Mouse (Mus musculus) left cerebral cortex, postnatal 36 days (tissue): ENCODE results near the gene Wfdc21. TPM values are rescaled to one million over a fixed set of nuclear protein-coding genes. Genes with fewer than 3 reads are reported as not detected.
A peak's percentile ranks its signal among the peaks of the same experiment; 100 is the strongest.

ENCODE experiments used
- DNase-seq, 2 experiments: peaks; one replicate each; pipeline ENCODE4 v3.0.0; 2021 to 2022; ENCODE audit warnings: low spot score in 2 of 2, mixed read lengths in 1 of 2
- intact Hi-C: fragments of 180-260 bp; cut with DNase I; formaldehyde crosslinking; loops from one replicate; pipeline ENCODE4 v1.15.1; 2025
- total RNA-seq, 2 experiments: library from RNA; stranded (reverse); gene quantifications; 2 replicates each; pipeline ENCODE4 v1.2.3; 2021

Wfdc21 gene
- total RNA-seq: not detected

DNA sequence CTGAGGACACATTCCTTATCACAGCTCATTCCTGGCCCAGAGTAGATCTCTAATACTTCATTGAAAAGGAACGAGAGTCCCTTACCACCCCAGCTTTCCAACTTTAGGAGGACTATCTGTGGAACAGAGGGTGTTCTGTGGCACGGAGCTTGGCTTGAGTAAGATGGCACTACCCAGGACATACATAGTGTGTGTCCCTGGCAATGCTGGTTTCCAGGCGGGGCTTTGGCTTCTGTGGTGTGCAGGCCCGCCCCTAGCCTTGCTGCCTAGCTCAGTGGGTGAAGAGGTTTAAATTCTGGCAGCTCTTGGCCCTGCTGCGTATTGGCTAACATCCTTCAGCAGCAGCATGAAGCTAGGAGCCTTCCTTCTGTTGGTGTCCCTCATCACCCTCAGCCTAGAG is at the start of gene Wfdc21:
Gene Wfdc21, plus strand, starts transcription at position 260 of the 400 bp plus-strand sequence.
- intact Hi-C loops: no loop called here
- no peak for DNase-seq

DNA sequence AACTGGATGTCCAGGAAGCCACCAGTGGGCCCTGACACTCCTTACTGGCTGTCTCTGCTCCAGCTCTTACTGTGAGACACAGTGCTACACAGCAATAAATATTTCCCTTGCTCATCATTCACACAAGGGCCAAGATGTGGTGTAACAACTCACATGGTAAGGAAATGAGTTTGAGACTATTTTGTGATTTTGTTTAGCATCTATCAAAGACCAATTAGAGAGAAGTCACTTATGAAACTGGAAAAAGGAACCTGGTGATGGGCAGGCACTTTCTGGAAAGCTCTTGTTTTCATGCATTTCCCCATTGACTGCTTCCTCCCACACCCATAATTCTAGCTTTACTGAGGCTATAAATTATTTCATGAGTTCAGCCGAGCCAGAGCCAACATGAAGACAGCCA is 43.0 kb upstream of the Wfdc21 start, which contains the start of gene Wfdc17:
Gene Wfdc17, plus strand, starts transcription at position 287 of the 400 bp plus-strand sequence.
- DNase-seq: no peak
- intact Hi-C loops: loop anchor here (1.0 kb wide), 1 partner anchor 16 kb away; no protein-coding TSS in a partner anchor

DNA sequence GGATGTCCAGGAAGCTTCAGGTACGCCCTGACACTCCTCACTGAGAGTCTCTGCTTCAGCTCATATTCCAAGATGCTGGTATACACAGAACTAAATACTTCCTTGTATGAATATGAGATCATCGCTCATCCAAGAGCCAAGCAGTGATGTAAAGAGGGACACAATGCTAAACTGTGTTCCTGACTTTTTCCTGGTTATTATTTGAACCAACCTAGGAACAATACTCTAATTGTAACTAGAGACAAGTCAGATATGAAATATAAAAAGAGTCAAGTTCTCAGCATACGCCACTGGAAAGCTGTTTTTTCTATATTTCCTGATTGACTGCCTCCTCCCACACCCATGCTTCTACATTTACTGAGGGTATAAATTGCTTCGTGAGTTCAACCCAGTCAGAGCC is 38.0 kb upstream of the Wfdc21 start, which contains the start of gene Wfdc18:
Gene Wfdc18, plus strand, starts transcription at position 301 of the 400 bp plus-strand sequence.
- intact Hi-C loops: loop anchor here (1.0 kb wide), 1 partner anchor 21 kb away; no protein-coding TSS in a partner anchor
- no peak for DNase-seq

DNA sequence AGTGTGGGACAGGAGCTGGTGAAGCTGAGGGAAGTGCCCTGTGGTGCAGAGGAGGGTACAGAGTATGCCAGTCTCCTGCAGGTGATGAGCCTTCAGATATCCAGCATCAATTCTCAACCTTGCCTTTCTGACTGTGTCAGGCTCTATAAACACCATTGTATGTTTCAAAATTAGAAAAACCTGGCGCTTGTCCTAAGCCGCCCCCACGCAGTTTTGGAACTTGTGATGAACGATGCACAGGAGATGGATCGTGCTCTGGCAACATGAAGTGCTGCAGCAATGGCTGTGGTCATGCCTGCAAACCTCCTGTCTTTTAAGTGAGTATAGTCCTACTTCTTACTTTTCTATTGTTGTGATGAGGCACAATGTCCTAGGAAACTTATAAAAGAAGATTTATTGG is 37.1 kb upstream of the Wfdc21 start:
- DNase-seq: peak in 1 of 2 experiments; percentile 7
- intact Hi-C loops: no loop called here

DNA sequence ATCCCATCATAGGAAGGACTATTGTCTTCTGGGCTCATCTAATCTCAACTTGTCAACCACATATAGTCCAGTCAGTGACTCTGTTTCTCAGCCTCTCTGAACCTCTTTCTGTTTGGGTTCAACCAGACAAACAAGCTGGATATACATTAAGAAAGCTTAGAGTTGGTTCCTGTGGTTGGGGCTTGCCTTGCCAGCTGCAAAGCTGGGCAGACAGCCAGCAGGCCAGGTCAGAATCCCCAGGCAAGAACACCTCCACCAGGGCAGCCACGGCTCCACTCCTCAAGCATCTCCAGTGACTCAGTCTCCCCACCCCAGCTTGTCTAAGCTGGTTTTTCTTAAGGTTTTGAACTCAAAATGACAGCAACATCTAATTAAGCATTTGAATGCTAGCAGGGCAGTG is 34.1 kb upstream of the Wfdc21 start:
- intact Hi-C loops: no loop called here
- no peak for DNase-seq

DNA sequence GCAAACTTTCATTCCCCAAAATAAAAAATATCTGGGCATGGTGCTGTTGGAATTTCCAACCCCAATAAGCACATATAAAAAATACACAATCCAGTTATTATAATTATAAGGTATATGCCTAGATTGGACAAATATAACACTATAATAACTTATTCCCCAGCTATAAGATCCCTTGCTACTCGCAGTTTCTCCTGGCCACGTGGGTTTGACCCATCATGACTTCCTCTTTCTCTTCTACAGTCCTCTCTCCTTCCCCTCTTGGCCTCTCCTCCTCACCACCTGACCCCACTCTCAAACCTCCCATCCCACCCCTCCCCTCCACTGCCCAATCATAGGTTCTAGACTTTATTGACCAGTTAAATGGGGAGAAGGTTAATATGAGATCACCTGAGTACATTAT is 32.8 kb upstream of the Wfdc21 start:
- intact Hi-C loops: no loop called here
- DNase-seq: no peak

DNA sequence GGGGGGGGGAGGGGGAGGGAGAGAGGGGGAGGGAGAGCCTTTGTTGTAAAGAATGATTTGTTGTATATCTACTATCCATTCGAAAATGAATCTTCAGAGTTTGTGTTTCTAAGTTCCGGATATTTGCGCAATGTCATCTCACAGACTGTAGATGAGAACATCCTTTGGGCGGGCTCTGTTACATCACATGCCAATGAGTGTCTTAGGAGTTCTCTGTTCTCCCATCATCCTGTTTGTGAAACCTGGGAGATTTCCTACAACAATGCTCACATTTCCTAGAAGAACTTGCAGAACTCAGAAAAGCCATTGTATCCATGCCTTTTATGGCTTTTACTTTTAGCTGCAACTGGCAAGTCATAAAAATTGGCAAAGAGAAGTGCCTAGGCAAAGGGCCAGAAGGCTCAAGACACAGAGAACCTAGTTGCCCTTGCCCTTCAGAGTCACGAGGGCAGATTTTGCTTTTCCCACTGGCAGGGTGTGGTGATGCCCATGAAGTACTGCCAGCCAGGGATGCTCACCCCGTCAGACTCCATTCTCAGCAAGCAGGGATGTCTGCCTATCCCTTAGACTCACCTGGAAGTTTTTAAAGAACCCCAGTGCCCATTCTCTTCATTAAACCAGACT is 29.6 kb upstream of the Wfdc21 start:
- intact Hi-C loops: no loop called here
- no peak for DNase-seq

DNA sequence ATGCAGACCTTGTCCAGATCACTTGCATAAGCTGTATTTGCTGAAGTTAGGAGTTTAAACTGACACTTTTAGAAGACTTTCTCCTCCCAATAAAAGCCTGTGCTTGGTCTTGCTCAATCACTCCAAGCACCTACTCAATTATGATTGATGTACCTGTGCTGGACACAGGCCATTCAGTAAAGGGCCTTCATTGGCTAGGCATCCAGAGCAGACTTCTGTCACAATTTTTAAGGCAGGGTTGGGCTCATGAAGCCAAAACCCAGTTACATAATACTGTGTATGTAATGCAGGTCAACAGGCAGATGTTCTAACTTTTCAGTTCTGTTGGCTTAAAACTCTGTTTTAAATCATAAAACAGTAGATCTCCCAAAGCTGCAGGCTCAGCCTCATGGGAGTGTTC is 26.0 kb upstream of the Wfdc21 start:
- no peak for DNase-seq
- intact Hi-C loops: no loop called here

DNA sequence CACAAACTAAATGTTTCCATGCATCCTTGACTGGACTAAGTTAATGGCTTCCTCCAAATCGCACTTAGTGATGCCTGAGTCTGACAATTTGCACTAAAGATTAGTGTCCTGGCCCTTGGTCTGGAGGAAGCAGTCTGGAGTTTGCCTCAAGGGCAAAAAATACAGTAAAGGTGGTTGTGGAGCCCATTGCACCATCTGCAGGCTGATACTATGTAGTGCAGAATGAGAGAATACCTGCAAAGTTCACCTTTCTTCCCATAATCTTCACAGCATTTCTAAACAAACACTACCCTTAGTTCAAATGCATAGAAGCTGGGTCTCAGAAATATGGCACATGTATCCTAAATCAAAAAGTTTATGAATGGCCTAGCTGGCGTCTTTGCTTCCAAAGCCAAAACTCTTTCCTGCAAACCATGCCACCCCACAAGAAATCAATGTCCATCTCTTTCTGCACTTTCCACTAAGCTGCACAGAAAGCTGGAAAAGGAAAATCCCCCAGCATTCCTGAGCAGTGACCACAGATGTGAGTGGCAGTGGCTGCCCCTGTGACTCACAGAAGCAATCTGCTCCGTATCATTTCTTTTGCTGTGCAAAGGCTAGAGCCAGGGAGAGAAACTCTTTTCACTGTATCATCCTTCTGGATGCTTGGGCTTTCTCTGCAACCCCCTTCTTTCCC is 17.8 kb upstream of the Wfdc21 start:
- intact Hi-C loops: no loop called here
- DNase-seq: no peak

DNA sequence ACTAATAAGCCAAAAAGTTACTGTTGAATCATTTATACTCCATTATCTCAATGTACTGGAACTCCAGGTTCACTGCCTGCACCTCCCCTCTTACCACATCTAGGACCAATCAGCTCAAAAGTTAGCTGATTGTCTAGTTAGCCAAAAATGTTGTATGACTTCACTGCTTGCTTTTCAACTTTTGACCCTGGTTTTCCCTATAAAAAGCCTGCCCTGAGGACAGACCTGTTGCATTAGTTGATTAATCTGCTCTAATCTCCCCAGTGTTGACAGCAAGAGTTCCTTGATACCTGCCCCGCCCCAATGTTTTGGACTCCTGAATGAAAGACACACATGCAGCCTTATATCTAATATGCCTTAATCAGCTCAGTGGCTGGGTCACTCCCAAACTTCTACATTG is 15.6 kb upstream of the Wfdc21 start:
- intact Hi-C loops: no loop called here
- DNase-seq: no peak

DNA sequence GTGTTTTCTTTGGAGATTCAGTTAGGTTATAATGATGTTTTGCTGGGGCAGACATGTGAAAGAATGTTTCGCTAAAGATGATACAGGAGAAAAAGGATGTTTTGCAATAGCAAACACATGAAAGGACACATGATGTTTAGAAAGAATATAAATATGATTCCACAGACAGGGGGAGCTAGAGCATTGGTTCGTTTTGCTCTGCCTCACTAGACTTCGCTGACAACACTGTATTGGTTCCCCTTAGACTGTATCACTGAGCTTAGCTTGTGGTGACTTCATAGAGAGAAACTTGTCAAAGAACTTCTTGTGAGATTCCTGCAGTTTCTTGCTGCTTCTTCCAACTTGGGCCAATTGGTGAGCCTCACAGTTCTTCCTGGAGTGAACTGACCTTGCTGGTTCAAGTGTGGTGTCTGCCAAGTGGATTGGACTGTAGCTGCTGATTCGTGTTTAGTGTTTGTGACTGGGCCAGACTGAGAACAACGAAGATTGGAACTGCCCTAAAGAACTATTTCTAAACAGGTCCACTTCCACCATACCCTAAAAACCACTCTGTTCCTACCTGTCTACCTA is 13.6 kb upstream of the Wfdc21 start:
- intact Hi-C loops: no loop called here
- no peak for DNase-seq

DNA sequence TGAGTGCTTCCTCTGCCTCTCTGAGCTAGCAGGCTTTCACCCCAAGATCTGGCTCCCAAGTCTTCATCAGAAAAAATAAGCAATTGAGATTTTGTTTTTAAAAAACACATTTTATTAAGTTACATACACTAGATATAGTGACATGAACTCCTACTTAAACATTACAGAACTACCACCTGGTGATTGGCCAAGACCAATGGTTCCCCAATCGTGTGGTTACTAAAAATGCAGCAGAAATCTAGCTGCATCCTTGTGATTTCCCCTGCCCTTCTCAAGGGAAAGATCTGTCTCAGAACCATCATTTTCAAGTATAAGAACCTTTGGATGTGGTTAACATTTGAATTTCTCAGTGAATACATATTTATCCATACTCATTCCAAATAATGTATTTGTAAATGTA is 12.5 kb upstream of the Wfdc21 start:
- intact Hi-C loops: no loop called here
- DNase-seq: no peak

DNA sequence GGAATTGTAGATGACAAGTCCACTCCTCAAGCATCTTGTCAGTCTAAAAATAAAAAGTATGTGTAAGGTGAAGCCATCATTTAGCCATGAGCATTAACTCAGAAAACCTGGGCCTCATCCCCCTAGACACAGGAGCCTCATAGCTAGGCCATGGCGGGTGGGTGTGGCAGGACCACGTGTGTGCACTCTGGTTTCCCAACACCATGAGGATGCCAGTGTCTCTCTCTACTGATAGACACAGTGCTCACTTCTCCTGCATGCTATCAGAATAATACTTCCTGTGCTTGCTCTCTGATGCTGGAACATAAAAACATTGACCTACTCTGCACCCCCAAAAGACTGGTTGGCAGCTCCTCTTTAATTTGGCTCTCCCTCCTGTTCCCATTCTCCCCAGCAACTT is 10.9 kb upstream of the Wfdc21 start:
- intact Hi-C loops: loop anchor here (5.0 kb wide), 1 partner anchor 294 kb away; no protein-coding TSS in a partner anchor
- no peak for DNase-seq

DNA sequence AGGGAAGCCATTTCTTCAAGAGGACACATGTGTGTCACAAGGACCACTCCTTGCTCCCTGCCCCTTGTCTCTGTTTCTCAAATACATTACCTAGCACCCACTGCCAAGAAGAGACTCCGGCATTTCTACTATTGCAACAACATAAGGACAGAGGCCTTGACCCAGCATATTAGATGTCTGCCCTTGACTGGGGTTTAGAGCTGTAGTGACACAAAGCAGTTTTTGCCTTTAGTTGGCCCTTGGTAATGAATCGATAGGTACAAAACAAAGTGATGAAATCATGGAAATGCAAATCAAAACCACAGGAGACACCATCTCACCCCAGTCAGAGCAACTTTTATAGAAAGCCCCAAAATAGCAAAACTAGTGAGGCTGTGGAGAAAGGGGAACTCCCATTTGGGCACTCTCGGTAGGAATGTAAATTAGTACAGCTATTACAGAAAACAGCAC is 9.6 kb upstream of the Wfdc21 start:
- DNase-seq: no peak
- intact Hi-C loops: loop anchor here (5.0 kb wide), 1 partner anchor 295 kb away; no protein-coding TSS in a partner anchor

DNA sequence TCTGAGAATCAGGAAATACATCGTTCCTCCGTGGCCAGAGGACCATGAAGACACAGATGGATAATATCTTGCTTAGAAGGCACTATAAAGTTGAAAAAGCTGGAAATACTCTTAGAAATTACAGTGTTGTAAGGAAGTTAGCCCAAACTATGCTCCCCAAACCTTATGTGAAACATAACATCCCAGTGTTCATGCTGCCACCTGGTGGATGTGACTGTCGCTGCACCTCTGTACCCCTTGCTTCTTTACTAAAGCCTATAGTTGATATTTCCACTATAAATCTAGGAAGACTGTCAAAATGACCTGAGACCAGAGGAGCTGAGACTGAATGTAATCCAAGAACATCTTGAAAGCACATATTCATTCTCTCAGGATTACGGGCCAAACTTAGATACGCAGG is 7.5 kb upstream of the Wfdc21 start:
- DNase-seq: peak; percentile 66 to 77
- intact Hi-C loops: loop anchor here (2.0 to 5.0 kb wide), 2 partner anchors 182 to 297 kb away; no protein-coding TSS in a partner anchor

DNA sequence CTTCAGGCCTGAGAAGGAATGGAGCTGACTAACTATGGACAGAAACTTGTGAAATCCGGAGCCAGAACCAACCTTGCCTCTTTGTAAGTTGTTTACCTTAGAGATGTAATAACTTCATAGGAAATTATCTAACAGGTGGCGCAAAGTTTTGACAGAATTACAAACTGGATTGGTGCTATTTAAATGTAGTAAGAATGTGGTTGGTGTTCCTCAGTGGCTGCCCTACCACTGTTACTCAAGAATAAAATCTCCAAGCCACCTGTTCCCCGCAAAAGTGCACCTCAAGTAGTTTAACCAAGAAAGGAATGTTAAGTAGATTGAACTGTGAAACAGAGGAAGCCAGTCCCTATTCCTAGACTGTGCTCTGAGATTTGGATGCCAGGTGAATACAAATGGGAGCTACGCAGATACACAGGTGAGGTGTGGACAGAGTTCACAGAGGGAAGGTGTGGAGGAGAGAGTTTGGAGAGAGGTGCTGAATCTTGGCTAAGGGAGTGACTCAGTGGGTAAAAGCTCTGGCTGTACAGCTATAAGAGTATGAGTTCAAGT is 6.2 kb upstream of the Wfdc21 start:
- intact Hi-C loops: no loop called here
- DNase-seq: no peak

DNA sequence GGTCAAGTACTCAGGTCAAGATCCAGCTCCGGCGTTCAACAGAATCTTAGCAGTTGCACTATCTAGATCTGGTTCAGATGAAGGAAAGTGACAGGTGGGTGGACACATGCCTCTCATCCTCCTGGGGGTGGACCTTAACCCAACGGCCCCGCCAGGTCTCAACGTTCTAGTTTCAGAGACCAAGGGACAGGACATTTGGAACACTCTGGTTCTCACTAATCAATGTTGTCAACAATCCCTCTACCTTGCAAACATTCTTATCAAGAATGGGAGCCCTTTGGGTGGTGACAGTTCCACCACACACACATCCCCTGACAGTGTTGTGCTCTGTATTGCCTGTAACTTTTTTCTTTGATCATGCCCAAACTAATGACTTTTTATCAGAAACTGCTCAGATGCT is 4.9 kb upstream of the Wfdc21 start:
- DNase-seq: no peak
- intact Hi-C loops: no loop called here

DNA sequence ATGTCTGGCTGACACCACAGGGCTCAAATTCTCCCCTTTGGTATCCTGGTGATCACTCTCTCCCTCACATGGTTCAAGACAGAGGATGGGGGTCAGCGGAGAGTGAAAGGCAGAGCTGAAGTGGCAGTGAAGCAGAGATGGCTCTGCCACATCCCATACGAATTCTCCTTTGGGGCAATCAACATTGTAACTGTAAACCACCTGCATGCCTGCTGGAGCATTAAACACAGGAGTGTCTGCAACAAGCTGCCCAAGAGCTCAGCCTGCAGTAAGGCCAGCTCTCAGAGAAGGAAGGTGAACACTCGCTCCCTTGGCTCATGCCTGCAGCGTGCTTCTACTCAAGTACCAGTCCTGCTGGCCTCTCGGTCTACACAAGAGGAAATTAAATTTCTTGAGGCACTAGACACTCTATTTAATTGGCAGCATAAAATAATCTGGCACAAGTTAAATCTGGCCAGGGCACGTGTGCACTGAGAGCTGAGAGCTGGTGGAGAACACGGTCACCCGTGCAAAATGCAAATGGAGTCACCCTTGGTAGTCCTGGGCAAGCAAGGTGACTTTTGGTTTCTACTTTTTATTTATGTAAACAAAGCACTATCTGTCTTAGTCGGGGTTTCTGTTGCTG is 3.9 kb upstream of the Wfdc21 start:
- intact Hi-C loops: no loop called here
- DNase-seq: no peak

DNA sequence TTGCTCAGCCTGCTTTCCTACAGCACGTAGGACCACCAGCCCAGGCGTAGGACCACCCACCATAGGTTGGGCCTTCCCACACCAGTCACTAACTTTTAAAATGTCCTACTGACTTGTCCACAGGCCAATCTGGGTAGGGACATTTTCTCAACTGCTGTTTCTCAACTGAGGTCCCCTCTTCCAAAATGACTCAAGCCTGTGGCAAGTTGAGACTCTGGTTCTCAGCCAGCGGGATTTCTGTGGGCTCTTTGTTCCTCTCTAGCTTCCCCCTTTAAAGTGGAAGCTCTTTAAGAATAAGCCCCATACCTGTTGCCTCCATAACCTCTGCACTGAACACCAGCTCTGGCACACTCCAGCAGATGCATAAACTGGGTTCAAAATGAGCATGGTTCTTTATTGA is 3.2 kb upstream of the Wfdc21 start:
- DNase-seq: no peak
- intact Hi-C loops: no loop called here

DNA sequence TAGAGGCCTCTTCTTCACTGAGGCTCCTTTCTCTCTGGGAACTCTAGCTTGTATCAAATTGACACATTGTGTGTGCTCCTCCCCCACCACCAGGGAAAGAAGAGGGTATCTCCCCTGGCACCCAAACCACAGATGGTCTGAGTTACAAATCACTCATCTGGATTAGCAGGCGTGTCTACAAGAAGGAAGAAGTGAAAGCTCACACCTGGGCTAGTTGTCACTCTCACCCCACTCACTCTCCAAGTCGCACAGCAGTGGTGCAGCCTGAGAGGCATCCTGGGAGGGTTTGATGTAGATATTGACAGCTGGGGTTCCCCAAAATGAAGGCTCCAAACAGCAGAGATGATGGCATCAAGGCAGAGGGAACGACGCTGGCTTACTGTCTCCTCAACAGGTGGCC is 588 bp upstream of the Wfdc21 start:
- DNase-seq: no peak
- intact Hi-C loops: no loop called here
